Mouse (Mus musculus): ENCODE data around the gene Scand1. TPM values are rescaled to one million over a fixed set of nuclear protein-coding genes. Genes with fewer than 3 reads are reported as not detected.

The Scand1 gene
- polyA plus RNA-seq, 1 experiment from 2014 or later = 56.7 TPM

DNA sequence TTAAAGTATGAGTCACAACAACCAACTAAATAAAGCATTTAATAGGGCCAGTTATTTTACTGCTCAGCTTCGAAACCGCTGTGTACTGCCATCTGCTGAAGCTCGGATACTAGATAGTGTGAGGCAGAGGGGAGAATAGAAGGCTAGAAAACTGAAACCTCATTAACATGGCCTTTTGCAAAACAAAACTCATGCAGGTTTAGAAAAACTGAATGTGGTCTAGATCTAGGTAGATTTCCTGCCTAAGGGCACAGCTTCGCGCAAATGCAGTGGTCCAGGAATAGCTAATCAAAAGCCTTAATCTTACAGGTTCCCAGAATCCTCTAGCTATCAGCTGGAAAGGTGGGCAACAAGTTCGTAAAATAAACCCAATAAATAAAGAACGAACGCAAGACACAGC is 1.1 kb downstream of the Scand1 start:
- WGBS (ENCODE audit: insufficient replicate concordance) = 22% methylated on average over 8 of the region's 8 CpGs
- peak overlapping the region; percentile 97 for H3K4me2 ChIP-seq (ENCODE audit: low read depth, low read length)

DNA sequence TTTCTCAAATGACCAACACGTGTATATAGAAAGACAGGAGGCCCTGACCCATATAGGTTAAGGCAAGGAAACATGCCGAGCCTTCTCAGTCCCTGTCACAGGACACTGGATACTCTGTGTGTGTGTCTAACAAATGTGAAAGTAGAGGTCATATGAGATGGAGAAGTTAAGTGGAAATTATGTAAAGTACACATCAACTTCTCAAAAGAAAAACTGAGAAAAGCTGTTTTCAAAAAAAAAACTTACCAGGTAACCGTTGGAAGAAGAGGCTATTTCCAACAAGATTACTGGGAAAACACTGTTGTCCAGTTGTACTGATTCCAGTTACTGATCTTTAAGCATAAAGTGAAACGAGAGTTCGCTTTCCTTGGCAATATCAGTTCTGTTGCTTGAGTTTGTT is 1.6 kb downstream of the Scand1 start:
- ATAC-seq (no peak), DNase-seq (no peak)
- TF ChIP-seq EP300 (IDR thresholded peaks at IDR 0.05; ENCODE audit: low read depth) = no peak
- Histone ChIP-seq H3K27ac (ENCODE audit: low read depth) (no peak overlapping the region), H3K4me3 (ENCODE audit: low read depth, low read length) (no peak overlapping the region), H3K4me1 (ENCODE audit: insufficient read depth) (peaks cover 9% of the 10 kb centered on the region), H3K9me3 (ENCODE audit: low read length) (no peaks in the 10 kb centered on the region), H3K9ac (replicated peaks) (no peak overlapping the region), H3K4me2 (ENCODE audit: low read depth, low read length) (peak overlapping the region; percentile 97), H3K27me3 (ENCODE audit: insufficient read depth, low read length) (no peaks in the 10 kb centered on the region), H3K36me3 (replicated peaks; ENCODE audit: insufficient read depth, low read length) (no peaks in the 10 kb centered on the region)
- 80% methylated on average over 5 of the region's 5 CpGs for WGBS (ENCODE audit: insufficient replicate concordance)

More for the DNA sequence above, 1.1 kb downstream of the Scand1 start:
- Histone ChIP-seq H3K9me3 (ENCODE audit: low read length) (no peaks in the 10 kb centered on the region), H3K9ac (replicated peaks) (peak overlapping the region; percentile 92), H3K4me1 (ENCODE audit: insufficient read depth) (peaks cover 9% of the 10 kb centered on the region), H3K36me3 (replicated peaks; ENCODE audit: insufficient read depth, low read length) (no peaks in the 10 kb centered on the region), H3K4me3 (ENCODE audit: low read depth, low read length) (peak overlapping the region; percentile 82), H3K27ac (ENCODE audit: low read depth) (peak overlapping the region; percentile 99), H3K27me3 (ENCODE audit: insufficient read depth, low read length) (no peaks in the 10 kb centered on the region)
- TF ChIP-seq EP300 (IDR thresholded peaks at IDR 0.05; ENCODE audit: low read depth) (no peak), CTCF (IDR thresholded peaks at IDR 0.05; ENCODE audit: low read depth) (no peak)
- ATAC-seq = no peak
- DNase-seq = no peak

DNA sequence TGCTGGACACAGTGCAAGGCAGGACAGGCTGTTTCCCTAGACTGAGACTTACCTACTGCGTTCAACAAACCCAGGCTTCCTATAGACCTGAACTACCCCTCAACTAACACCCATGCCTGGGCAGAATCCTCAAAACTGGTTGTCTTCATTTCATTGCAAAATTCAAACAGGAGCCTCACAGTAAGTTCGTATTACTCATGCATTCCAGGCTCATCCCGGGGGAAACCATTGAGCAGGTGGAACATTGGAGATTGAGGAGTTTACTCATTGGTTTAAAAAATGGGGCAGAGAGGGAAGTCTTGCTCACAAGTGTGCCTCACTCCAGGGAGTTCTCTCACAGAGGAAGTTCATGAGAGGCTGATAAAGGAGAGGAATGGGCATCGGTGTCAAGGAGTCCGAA is 2.0 kb downstream of the Scand1 start:
- Histone ChIP-seq H3K36me3 (replicated peaks; ENCODE audit: insufficient read depth, low read length) (no peaks in the 10 kb centered on the region), H3K9me3 (ENCODE audit: low read length) (no peaks in the 10 kb centered on the region), H3K4me3 (ENCODE audit: low read depth, low read length) (no peak overlapping the region), H3K9ac (replicated peaks) (no peak overlapping the region), H3K27me3 (ENCODE audit: insufficient read depth, low read length) (no peaks in the 10 kb centered on the region), H3K4me2 (ENCODE audit: low read depth, low read length) (no peak overlapping the region), H3K4me1 (ENCODE audit: insufficient read depth) (peaks cover 9% of the 10 kb centered on the region), H3K27ac (ENCODE audit: low read depth) (no peak overlapping the region)
- WGBS (ENCODE audit: insufficient replicate concordance) = 78% methylated on average over 5 of the region's 5 CpGs
- ATAC-seq (no peak), DNase-seq (no peak)
- TF ChIP-seq CTCF (IDR thresholded peaks at IDR 0.05; ENCODE audit: low read depth) (no peak), EP300 (IDR thresholded peaks at IDR 0.05; ENCODE audit: low read depth) (no peak)

DNA sequence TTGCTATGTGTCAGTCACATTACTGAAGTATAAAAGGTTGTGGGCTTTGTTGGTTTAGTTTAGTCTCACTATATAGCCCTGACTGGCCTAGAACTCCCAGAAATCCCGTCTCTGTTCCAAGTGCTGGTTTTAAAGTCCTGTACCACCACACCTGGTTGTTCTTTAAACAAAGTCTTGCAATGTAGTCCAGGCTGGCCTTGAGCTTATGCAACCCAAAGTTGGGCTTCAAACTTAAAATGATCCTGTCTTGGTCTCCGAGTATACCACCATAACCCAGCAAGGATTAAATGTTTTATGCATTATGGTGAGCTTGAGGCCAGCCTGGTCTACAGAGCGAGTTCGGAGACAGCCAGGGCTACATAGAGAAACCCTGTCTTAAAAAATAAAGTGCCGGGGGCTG is 2.6 kb downstream of the Scand1 start:
- Histone ChIP-seq H3K9me3 (ENCODE audit: low read length) (no peaks in the 10 kb centered on the region), H3K36me3 (replicated peaks; ENCODE audit: insufficient read depth, low read length) (0 out of 2 replicates have a peak, but pooled peaks cover 2% of the 10 kb centered on the region), H3K4me1 (ENCODE audit: insufficient read depth) (peaks cover 9% of the 10 kb centered on the region), H3K4me3 (ENCODE audit: low read depth, low read length) (no peak overlapping the region), H3K9ac (replicated peaks) (no peak overlapping the region), H3K27me3 (ENCODE audit: insufficient read depth, low read length) (no peaks in the 10 kb centered on the region), H3K4me2 (ENCODE audit: low read depth, low read length) (no peak overlapping the region), H3K27ac (ENCODE audit: low read depth) (no peak overlapping the region)
- WGBS (ENCODE audit: insufficient replicate concordance) = 88% methylated on average over 5 of the region's 5 CpGs
- ATAC-seq = no peak
- TF ChIP-seq EP300 (IDR thresholded peaks at IDR 0.05; ENCODE audit: low read depth) (no peak), CTCF (IDR thresholded peaks at IDR 0.05; ENCODE audit: low read depth) (no peak)
- DNase-seq = no peak

DNA sequence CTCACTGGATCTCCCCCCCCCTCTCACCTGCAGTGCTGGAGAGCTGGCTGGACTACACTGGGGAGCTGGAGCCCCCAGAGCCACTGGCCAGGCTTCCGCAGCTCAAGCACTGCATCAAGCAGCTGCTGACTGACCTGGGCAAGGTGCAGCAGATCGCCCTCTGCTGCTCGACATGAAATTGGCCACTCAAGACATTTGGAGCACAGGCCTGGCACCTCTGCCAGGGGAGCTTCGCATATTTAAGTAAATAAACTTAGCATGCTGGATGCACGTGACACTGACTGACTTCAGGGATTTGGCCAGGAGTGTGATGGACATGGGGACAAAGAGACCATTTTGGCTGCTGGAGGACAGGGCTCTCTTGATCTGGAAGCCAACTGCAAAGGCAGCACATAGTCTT is 5.2 kb downstream of the Scand1 start:
- no peak for ATAC-seq
- Histone ChIP-seq H3K27ac (ENCODE audit: low read depth) (no peak overlapping the region), H3K9ac (replicated peaks) (no peak overlapping the region), H3K9me3 (ENCODE audit: low read length) (no peaks in the 10 kb centered on the region), H3K27me3 (ENCODE audit: insufficient read depth, low read length) (no peaks in the 10 kb centered on the region), H3K4me1 (ENCODE audit: insufficient read depth) (peaks cover 4% of the 10 kb centered on the region; the same call in 1 of the 2 replicates), H3K4me3 (ENCODE audit: low read depth, low read length) (no peak overlapping the region), H3K4me2 (ENCODE audit: low read depth, low read length) (no peak overlapping the region), H3K36me3 (replicated peaks; ENCODE audit: insufficient read depth, low read length) (peaks cover 13% of the 10 kb centered on the region)
- no peak for TF ChIP-seq EP300 (IDR thresholded peaks at IDR 0.05; ENCODE audit: low read depth)
- TF ChIP-seq CTCF (IDR thresholded peaks at IDR 0.05; ENCODE audit: low read depth) = peak; percentile 55
- DNase-seq = no peak
- WGBS (ENCODE audit: insufficient replicate concordance) = 64% methylated on average over 5 of the region's 5 CpGs

DNA sequence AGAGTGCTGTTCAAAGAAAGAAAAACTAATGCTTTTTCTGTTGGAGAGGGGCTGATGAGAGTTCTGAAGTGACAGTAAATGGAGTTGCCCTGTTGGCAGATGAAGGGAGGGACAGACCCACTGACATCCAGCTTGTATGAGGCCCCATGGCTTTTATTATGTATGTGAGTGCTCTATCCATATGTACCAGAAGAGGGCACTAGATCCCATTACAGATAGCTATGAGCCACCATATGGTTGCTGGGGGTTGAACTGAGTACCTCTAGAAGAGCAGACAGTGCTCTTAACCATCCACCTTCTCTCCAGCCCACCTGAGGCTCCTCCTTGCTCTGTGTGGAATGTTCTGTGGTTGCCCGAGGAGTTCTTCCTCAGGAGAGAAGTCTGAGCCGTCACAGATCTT is 6.7 kb downstream of the Scand1 start:
- Histone ChIP-seq H3K27ac (ENCODE audit: low read depth) (no peak overlapping the region), H3K9ac (replicated peaks) (no peak overlapping the region), H3K36me3 (replicated peaks; ENCODE audit: insufficient read depth, low read length) (peaks cover 23% of the 10 kb centered on the region), H3K27me3 (ENCODE audit: insufficient read depth, low read length) (no peaks in the 10 kb centered on the region), H3K4me3 (ENCODE audit: low read depth, low read length) (no peak overlapping the region), H3K4me1 (ENCODE audit: insufficient read depth) (no peaks in the 10 kb centered on the region), H3K9me3 (ENCODE audit: low read length) (no peaks in the 10 kb centered on the region), H3K4me2 (ENCODE audit: low read depth, low read length) (no peak overlapping the region)
- TF ChIP-seq CTCF (IDR thresholded peaks at IDR 0.05; ENCODE audit: low read depth) (peak; percentile 75), EP300 (IDR thresholded peaks at IDR 0.05; ENCODE audit: low read depth) (no peak)
- no peak for DNase-seq
- 86% methylated on average over 2 of the region's 2 CpGs for WGBS (ENCODE audit: insufficient replicate concordance)
- peak; percentile 50 for ATAC-seq

DNA sequence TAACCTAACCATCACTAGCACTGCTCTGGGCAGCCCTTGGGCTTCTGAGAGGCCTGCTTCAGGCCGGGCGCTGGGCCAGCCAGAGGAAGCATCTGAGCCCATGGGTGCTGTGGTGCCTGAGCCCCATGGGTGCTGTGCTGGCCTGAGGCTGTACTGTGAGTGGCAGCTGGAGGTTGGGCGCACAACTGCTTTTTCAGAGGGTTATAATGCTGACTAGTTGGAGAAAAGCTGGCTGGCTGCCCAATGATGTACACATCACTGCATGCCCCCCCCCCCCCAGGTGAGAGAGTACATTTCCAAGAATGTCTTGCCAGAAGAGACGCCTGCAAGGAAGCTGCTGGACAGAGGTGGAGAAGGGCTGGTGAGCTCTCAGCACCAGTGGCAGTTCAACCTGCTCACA is 8.2 kb downstream of the Scand1 start:
- H3K27me3 ChIP-seq (ENCODE audit: insufficient read depth, low read length) = no peaks in the 10 kb centered on the region
- TF ChIP-seq CTCF (IDR thresholded peaks at IDR 0.05; ENCODE audit: low read depth) (no peak), EP300 (IDR thresholded peaks at IDR 0.05; ENCODE audit: low read depth) (no peak)

More for the DNA sequence above, 8.2 kb downstream of the Scand1 start:
- Histone ChIP-seq H3K27ac (ENCODE audit: low read depth) (no peak overlapping the region), H3K9ac (replicated peaks) (no peak overlapping the region), H3K9me3 (ENCODE audit: low read length) (no peaks in the 10 kb centered on the region), H3K4me1 (ENCODE audit: insufficient read depth) (no peaks in the 10 kb centered on the region), H3K36me3 (replicated peaks; ENCODE audit: insufficient read depth, low read length) (peaks cover 28% of the 10 kb centered on the region), H3K4me2 (ENCODE audit: low read depth, low read length) (no peak overlapping the region), H3K4me3 (ENCODE audit: low read depth, low read length) (no peak overlapping the region)
- DNase-seq = no peak
- 83% methylated on average over 4 of the region's 4 CpGs for WGBS (ENCODE audit: insufficient replicate concordance)
- ATAC-seq = no peak
